Mouse (Mus musculus) natural killer cell, adult 2 months (primary cell): Measurements from ENCODE around the gene Ppp4r4.
"Not testable (repeated sequence)": the region's sequence is repeated elsewhere in the genome, so short reads cannot be mapped to it uniquely, and the experiment has no call there.

Experiments
- DNase-seq, 2 experiments: peaks; one replicate each; pipeline ENCODE4 v3.0.0; 2022; ENCODE audit warnings: low spot score in 2 of 2

Gene Ppp4r4

GRCm38 (mm10) chr12:103634430-103634829, 102.3 kb downstream of the Ppp4r4 start:
- DNase-seq = no peak

GRCm38 (mm10) chr12:103635846-103636245, 103.8 kb downstream of the Ppp4r4 start:
- no peak for DNase-seq

DNA sequence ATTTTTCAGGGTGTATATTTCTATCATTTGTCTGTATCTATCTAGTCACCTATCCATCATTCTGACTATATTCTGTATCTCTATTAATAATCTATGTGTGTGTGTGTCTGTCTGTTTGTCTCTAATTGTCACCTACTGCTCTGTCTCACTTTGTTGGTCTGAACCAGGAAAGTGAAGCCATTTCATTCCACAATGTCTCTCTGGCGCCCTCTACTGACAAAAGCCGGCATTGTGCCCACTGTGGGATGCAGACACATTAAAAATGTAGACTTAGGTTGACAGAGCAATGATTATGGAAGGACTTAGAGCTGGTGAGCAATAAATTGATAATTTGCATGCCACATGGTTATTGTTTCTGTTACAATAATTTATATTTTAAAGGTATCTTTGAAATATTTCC, 111.3 kb downstream of the Ppp4r4 start:
- DNase-seq = peak; percentile 13 to 36

DNA sequence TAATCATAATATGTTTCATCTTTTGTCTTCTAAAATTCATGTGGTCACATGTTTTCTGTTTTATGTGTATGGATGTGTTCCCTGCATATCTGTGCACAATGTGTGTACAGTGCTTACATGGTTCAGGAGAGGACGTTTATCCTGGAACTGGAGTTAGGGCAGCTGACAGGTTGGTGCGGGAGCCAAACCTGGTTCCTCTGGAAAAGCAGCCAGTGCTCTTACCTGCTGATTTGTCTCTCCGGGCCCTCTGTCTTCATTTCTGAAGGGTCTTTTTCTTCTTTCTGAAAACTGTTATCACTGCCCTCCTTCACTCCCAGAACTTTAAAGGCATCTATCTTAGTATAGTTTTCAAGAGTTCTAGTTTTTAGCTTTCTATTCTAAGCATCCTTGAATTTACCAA, 111.7 kb downstream of the Ppp4r4 start:
- no peak for DNase-seq

GRCm38 (mm10) chr12:103644601-103645000, 112.5 kb downstream of the Ppp4r4 start:
- no peak for DNase-seq

DNA sequence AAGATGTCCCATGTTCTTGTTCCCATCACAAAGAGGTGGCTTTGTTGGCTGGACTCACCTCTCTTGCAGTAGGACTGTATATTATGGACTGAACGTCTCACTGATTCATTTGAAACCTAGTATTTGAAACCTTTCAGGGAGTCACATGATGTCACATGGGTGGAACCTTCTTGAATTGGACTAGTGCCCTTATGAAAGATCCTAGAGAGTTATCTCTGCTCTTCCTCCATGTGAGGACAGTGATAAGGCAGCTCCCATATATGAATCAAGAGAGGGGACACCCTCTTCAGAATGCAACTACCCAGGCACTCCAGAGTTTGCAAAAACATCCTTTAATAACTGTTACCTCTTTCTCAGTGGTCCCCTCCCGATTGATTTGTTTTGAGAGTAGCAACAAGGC, 114.2 kb downstream of the Ppp4r4 start:
- no peak for DNase-seq

DNA sequence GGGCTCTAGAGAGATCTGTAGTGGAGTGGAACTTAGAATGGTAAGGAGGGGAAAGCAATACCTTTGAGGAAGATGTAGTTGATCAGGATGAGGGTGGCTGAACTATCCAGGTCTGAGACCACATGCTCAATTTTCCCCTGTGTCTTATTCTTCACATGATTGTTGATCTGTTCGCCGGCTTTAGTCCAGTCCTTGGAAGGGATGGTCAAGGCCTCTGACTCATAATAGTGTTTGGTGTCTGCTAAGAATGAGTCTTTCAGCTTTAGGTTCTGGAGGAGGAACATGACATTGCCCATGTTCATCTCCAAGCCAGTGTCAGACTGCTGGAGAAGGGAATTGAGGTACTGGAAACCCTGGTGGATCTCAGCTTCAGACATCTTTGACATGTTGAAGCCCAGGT, 121.8 kb downstream of the Ppp4r4 start:
- no peak for DNase-seq

- no peak for DNase-seq
Measured at GRCm38 (mm10) chr12:103655123-103656044, 123.3 kb downstream of the Ppp4r4 start.

DNA sequence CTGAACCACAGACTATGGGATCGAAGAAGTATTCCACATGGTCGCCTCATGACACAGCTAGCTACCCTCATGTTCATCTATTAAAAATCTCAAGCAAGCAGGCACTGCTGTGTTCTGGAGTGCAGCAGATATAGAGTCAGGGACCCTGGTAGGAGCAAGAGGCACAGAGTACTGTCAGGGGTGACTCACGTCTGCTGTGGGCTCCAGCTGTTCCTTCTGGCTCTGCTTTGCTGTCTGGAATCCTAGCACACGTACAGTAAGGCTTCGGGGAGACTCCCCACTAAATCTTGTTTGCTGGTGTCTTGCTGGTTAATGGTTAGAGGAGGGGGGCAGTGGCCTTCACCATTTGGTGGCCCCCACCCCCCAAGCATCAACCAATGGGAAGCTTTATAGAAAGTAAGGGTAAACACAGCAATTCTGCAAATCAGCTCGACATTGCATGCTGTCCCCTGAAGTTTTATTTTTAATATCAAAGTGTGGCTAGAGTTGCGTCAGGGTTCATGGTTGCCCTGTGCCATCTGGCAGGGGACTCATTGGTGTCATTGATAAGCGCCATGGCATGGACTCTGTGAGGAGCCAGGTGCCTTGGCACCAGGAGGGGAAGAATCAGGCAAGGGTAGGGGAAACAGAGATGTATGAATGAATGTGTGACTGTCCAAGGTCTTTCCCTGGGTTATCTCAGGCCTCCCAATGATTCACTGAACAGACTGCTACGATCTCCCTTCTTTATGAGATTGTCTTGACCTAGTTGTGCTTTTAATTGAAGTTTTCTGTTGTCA, 125.0 kb downstream of the Ppp4r4 start, which contains the start of gene Serpina6:
TSS of gene Serpina6 (minus strand) at position 365 of the 779 bp plus-strand sequence.
- no peak for DNase-seq

DNA sequence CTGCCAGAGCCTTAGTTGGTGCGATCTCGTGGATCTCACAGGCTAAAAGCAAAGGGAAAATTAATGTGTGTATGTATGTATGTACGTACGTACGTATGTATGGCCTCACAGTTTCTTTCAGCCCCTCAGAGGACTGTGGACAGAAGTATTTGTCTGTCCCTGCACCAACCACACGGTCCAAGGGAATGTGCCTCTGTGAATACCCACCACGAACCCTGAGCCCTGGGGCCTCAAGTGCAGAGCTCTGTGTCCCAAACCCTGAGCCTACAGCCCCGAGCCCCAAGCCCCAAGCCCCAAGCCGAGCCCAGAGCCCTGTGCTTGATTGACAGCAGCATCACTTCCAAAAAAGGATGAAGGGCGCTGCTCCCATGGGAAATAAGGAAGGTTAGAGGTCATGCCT, 125.9 kb downstream of the Ppp4r4 start:
- DNase-seq = no peak

DNA sequence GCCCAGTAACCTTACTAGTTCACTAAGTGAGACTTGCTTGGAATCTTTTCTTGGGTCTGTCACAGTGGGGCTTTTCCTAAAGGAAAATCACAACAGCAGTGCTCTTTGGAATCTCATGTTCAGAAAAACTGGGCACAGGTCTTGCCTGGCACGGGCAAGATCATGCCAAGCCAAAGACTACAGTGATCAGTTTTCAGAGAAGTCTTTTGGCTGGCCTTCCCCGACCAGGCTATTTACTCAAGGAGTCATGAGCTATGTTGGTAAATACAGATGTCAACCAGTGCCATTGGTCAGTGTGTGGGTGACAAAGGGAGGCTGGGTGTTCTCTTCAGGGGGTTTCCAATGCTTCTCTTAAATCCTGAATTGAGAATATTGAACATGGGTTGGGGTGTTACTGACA, 127.1 kb downstream of the Ppp4r4 start:
- no peak for DNase-seq

- no peak for DNase-seq
Measured at GRCm38 (mm10) chr12:103660076-103660475, 128.0 kb downstream of the Ppp4r4 start.

GRCm38 (mm10) chr12:103662053-103662452, 130.0 kb downstream of the Ppp4r4 start:
- not testable (repeated sequence) for DNase-seq
